Mouse (Mus musculus) stomach, postnatal 0 days (tissue): ENCODE results near the gene Aplp1.

Experiments used
- CTCF ChIP-seq: IDR thresholded peaks from 2 replicates; pipeline ENCODE4 v1.5.1; 2016; ENCODE audit warnings: antibody characterized with exemption, low read depth, mild to moderate bottlenecking, moderate library complexity
- EP300 ChIP-seq: optimal IDR thresholded peaks from 2 replicates; pipeline ENCODE3; 2016; ENCODE audit warnings: antibody characterized with exemption

GRCm38 (mm10) chr7:30459484-30459883 is 14.1 kb upstream of the Aplp1 start:
- TF ChIP-seq CTCF = no peak
- no peak for TF ChIP-seq EP300
